Mouse (Mus musculus): ENCODE measurements at regions not wholly inside any gene's neighbourhood (a gene's known extent, or its start where the extent isn't known, plus 50 kb on each side); places are given as distances from the start of the nearest gene placed in this dataset.
A peak's percentile ranks its signal among the peaks of the same experiment; 100 is the strongest.

GRCm38 (mm10) chr8:80313883-80314635 is 179.5 kb upstream of the Gypa start:
- 21% methylated on average over 12 of the region's 12 CpGs for WGBS
- 0 out of 2 replicates have a peak, but pooled peaks have one; percentile 26 for ATAC-seq (ENCODE audit: insufficient number of reproducible peaks, insufficient read depth, low FRiP score, low read depth)
- no peak overlapping the region for H3K4me2 ChIP-seq (ENCODE audit: low read length)
- no peak overlapping the region for H3K9ac ChIP-seq (ENCODE audit: low read length)
- no peaks in the 10 kb centered on the region for H3K36me3 ChIP-seq (ENCODE audit: control insufficient read depth, insufficient read depth, low read length)
- H3K4me1 ChIP-seq (ENCODE audit: control insufficient read depth in 2 of 2, insufficient read depth in 2 of 2, low read length in 2 of 2), result peaks cover 5 to 11% of the 10 kb centered on the region in 2 experiments
- H3K27me3 ChIP-seq (ENCODE audit: control insufficient read depth, insufficient read depth, low read length), result no peaks in the 10 kb centered on the region
- no peak overlapping the region for H3K4me3 ChIP-seq (ENCODE audit: control insufficient read depth in 1 of 2, insufficient read depth in 1 of 2, low read depth in 1 of 2, low read length in 2 of 2)
- H3K9me3 ChIP-seq (ENCODE audit: control insufficient read depth, low read length), result no peaks in the 10 kb centered on the region
- H3K27ac ChIP-seq (replicated peaks in 1 of 2; ENCODE audit: control insufficient read depth in 1 of 2, insufficient read depth in 1 of 2, low read depth in 2 of 2, low read length in 2 of 2), result no peak overlapping the region

- no peak for ATAC-seq (ENCODE audit: insufficient number of reproducible peaks, insufficient read depth, low FRiP score, low read depth)
- no peak overlapping the region for H3K27ac ChIP-seq (replicated peaks in 1 of 2; ENCODE audit: control insufficient read depth in 1 of 2, insufficient read depth in 1 of 2, low read depth in 2 of 2, low read length in 2 of 2)
- H3K4me1 ChIP-seq (ENCODE audit: control insufficient read depth in 2 of 2, insufficient read depth in 2 of 2, low read length in 2 of 2), result no peaks in the 10 kb centered on the region
- no peaks in the 10 kb centered on the region for H3K27me3 ChIP-seq (ENCODE audit: control insufficient read depth, insufficient read depth, low read length)
- no peak overlapping the region for H3K9ac ChIP-seq (ENCODE audit: low read length)
- 75% methylated on average over 4 of the region's 4 CpGs for WGBS
- H3K4me3 ChIP-seq (ENCODE audit: control insufficient read depth in 1 of 2, insufficient read depth in 1 of 2, low read depth in 1 of 2, low read length in 2 of 2), result no peak overlapping the region
- H3K4me2 ChIP-seq (ENCODE audit: low read length), result no peak overlapping the region
- H3K9me3 ChIP-seq (ENCODE audit: control insufficient read depth, low read length), result no peaks in the 10 kb centered on the region
- H3K36me3 ChIP-seq (ENCODE audit: control insufficient read depth, insufficient read depth, low read length), result no peaks in the 10 kb centered on the region
These were observed 185.8 kb upstream of the Gypa start for GRCm38 (mm10) chr8:80307761-80308160.

DNA sequence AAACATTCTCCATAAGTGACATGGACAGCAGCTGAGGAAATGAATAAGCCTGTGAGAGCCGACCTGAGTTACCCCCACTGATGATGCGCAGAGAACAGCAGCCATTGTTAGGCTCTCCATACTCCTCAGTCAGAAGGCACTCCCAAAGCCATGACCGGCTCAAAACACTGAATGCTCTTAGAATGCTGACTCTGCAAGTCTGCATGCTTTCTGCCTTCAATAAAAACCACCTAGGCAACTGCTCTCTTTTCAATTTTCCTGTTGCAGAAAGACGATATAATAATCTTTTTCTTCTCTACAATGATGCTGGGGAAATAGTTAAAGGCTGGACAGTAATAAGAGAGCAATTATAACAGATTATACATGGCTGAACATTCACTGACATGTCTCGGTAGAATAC is 195.0 kb upstream of the Gypa start:
- WGBS, result 75% methylated on average over 5 of the region's 5 CpGs
- Histone ChIP-seq H3K4me2 (ENCODE audit: low read length) (no peak overlapping the region), H3K4me3 (ENCODE audit: control insufficient read depth in 1 of 2, insufficient read depth in 1 of 2, low read depth in 1 of 2, low read length in 2 of 2) (no peak overlapping the region), H3K4me1 (ENCODE audit: control insufficient read depth in 2 of 2, insufficient read depth in 2 of 2, low read length in 2 of 2) (no peaks in the 10 kb centered on the region), H3K27me3 (ENCODE audit: control insufficient read depth, insufficient read depth, low read length) (no peaks in the 10 kb centered on the region), H3K27ac (replicated peaks in 1 of 2; ENCODE audit: control insufficient read depth in 1 of 2, insufficient read depth in 1 of 2, low read depth in 2 of 2, low read length in 2 of 2) (no peak overlapping the region), H3K9ac (ENCODE audit: low read length) (no peak overlapping the region), H3K36me3 (ENCODE audit: control insufficient read depth, insufficient read depth, low read length) (no peaks in the 10 kb centered on the region), H3K9me3 (ENCODE audit: control insufficient read depth, low read length) (no peaks in the 10 kb centered on the region)
- no peak for ATAC-seq (ENCODE audit: insufficient number of reproducible peaks, insufficient read depth, low FRiP score, low read depth)

DNA sequence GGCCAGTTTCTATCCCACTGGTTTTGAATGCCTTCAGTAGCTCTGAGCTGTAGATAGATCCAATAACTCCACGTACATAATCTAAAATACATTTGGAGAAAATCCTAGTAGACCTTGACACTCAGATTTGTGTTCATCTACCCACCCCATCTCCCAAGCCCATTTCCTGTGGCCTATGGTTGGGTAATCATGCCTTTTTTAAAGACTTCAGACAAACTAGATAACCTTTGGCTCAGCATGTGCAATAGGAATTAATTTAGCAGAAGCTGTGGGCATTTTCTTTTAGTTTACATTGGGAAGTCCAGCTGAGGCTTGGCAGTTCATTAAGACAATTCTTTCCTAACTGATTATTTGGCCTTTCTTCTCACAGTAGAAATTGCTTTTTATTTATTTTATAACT is 203.3 kb upstream of the Gypa start:
- Histone ChIP-seq H3K36me3 (ENCODE audit: control insufficient read depth, insufficient read depth, low read length) (no peaks in the 10 kb centered on the region), H3K27me3 (ENCODE audit: control insufficient read depth, insufficient read depth, low read length) (no peaks in the 10 kb centered on the region), H3K4me1 (ENCODE audit: control insufficient read depth in 2 of 2, insufficient read depth in 2 of 2, low read length in 2 of 2) (no peaks in the 10 kb centered on the region), H3K9me3 (ENCODE audit: control insufficient read depth, low read length) (no peaks in the 10 kb centered on the region), H3K4me3 (ENCODE audit: control insufficient read depth in 1 of 2, insufficient read depth in 1 of 2, low read depth in 1 of 2, low read length in 2 of 2) (no peak overlapping the region), H3K9ac (ENCODE audit: low read length) (no peak overlapping the region), H3K4me2 (ENCODE audit: low read length) (no peak overlapping the region), H3K27ac (replicated peaks in 1 of 2; ENCODE audit: control insufficient read depth in 1 of 2, insufficient read depth in 1 of 2, low read depth in 2 of 2, low read length in 2 of 2) (no peak overlapping the region)
- no peak for ATAC-seq (ENCODE audit: insufficient number of reproducible peaks, insufficient read depth, low FRiP score, low read depth)
- 68% methylated on average over 1 of the region's 1 CpGs for WGBS

GRCm38 (mm10) chr8:80289282-80289681 is 204.3 kb upstream of the Gypa start:
- 72% methylated on average over 6 of the region's 6 CpGs for WGBS
- H3K4me2 ChIP-seq (ENCODE audit: low read length), result no peak overlapping the region
- H3K9ac ChIP-seq (ENCODE audit: low read length), result no peak overlapping the region

DNA sequence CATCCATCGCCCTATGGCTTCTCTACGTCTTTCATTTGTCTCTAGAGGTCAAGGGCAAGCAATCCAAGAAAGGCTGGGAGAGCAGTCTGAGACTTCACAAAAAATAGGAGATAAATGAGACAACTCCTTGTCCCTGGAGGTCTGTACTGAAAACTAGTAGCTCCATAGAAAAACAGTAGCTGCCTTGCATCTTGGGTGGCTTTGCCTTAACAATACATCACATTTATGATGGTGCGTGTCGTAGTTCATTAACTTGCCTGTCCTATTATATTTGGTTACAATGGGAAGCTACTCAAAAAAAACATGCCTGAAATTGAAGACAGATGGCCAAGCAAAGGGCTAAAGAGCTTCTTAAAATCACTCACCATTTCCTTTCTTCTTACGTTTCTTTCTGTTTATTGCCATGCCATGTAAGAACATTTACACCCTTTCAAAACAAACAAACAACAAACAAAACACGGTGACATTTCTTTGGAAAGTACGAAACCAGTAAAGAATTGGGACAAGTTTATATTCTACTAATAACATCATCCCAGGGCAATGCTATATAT is 211.2 kb upstream of the Hhip start:
- Histone ChIP-seq H3K4me1 (ENCODE audit: control insufficient read depth in 2 of 2, insufficient read depth in 2 of 2, low read length in 2 of 2) (no peaks in the 10 kb centered on the region), H3K27ac (replicated peaks in 1 of 2; ENCODE audit: control insufficient read depth in 1 of 2, insufficient read depth in 1 of 2, low read depth in 2 of 2, low read length in 2 of 2) (no peak overlapping the region), H3K27me3 (ENCODE audit: control insufficient read depth, insufficient read depth, low read length) (no peaks in the 10 kb centered on the region), H3K4me3 (ENCODE audit: control insufficient read depth in 1 of 2, insufficient read depth in 1 of 2, low read depth in 1 of 2, low read length in 2 of 2) (no peak overlapping the region), H3K9ac (ENCODE audit: low read length) (no peak overlapping the region), H3K36me3 (ENCODE audit: control insufficient read depth, insufficient read depth, low read length) (no peaks in the 10 kb centered on the region), H3K4me2 (ENCODE audit: low read length) (no peak overlapping the region), H3K9me3 (ENCODE audit: control insufficient read depth, low read length) (no peaks in the 10 kb centered on the region)
- 86% methylated on average over 7 of the region's 7 CpGs for WGBS
- ATAC-seq (ENCODE audit: insufficient number of reproducible peaks, insufficient read depth, low FRiP score, low read depth), result no peak

More at GRCm38 (mm10) chr8:80289282-80289681, 204.3 kb upstream of the Gypa start:
- Histone ChIP-seq H3K4me3 (ENCODE audit: control insufficient read depth in 1 of 2, insufficient read depth in 1 of 2, low read depth in 1 of 2, low read length in 2 of 2) (no peak overlapping the region), H3K27me3 (ENCODE audit: control insufficient read depth, insufficient read depth, low read length) (no peaks in the 10 kb centered on the region), H3K27ac (replicated peaks in 1 of 2; ENCODE audit: control insufficient read depth in 1 of 2, insufficient read depth in 1 of 2, low read depth in 2 of 2, low read length in 2 of 2) (no peak overlapping the region), H3K9me3 (ENCODE audit: control insufficient read depth, low read length) (no peaks in the 10 kb centered on the region), H3K36me3 (ENCODE audit: control insufficient read depth, insufficient read depth, low read length) (no peaks in the 10 kb centered on the region), H3K4me1 (ENCODE audit: control insufficient read depth in 2 of 2, insufficient read depth in 2 of 2, low read length in 2 of 2) (no peaks in the 10 kb centered on the region)
- no peak for ATAC-seq (ENCODE audit: insufficient number of reproducible peaks, insufficient read depth, low FRiP score, low read depth)

DNA sequence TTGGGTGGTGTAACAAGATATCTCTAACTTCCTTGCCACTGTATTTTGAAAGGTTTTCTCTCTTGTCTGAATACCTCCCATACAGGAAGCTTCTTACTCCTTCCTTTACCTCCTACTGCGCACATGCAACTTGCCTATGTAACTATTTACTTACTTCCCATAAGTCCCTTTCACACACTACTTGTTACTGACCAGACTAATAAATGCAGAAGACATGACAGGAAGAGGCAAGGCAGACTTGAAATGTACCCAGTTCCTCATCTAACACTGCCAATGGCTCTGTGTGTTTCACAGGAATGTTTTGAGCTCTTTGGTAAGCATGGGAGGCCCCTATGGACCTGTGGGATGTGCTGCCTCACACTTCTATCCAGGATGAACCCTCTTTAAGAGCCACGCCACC is 207.1 kb upstream of the Hhip start:
- Histone ChIP-seq H3K9me3 (ENCODE audit: control insufficient read depth, low read length) (no peaks in the 10 kb centered on the region), H3K4me3 (ENCODE audit: control insufficient read depth in 1 of 2, insufficient read depth in 1 of 2, low read depth in 1 of 2, low read length in 2 of 2) (no peak overlapping the region), H3K4me1 (ENCODE audit: control insufficient read depth in 2 of 2, insufficient read depth in 2 of 2, low read length in 2 of 2) (no peaks in the 10 kb centered on the region), H3K9ac (ENCODE audit: low read length) (no peak overlapping the region), H3K27me3 (ENCODE audit: control insufficient read depth, insufficient read depth, low read length) (no peaks in the 10 kb centered on the region), H3K4me2 (ENCODE audit: low read length) (no peak overlapping the region), H3K27ac (replicated peaks in 1 of 2; ENCODE audit: control insufficient read depth in 1 of 2, insufficient read depth in 1 of 2, low read depth in 2 of 2, low read length in 2 of 2) (no peak overlapping the region), H3K36me3 (ENCODE audit: control insufficient read depth, insufficient read depth, low read length) (no peaks in the 10 kb centered on the region)
- no peak for ATAC-seq (ENCODE audit: insufficient number of reproducible peaks, insufficient read depth, low FRiP score, low read depth)
- 73% methylated on average over 2 of the region's 2 CpGs for WGBS
